Mouse (Mus musculus): ENCODE data around the gene Alg5.

DNA sequence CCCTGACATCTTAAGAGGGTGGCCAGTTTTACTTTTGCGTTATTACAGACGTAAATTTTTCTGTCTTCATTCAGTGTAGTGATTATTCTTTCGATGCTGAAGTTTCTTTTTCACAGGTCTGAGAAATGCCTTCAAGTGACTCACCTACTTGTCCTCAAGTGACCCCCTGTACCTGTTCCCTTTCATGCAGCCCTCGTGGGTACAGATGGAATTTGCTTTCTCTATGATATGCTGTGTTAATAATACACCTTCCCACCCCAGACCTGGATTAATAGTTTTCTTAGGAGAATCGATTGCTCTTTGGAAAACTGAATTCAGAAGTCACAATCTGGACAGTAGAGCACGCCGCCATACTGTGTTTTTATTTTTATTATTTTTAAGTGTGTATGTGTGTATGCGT lies 2.0 kb downstream of the Alg5 start:
- TF ChIP-seq CTCF (IDR thresholded peaks at IDR 0.05; ENCODE audit: insufficient read depth, low read length) (no peak), POLR2A (IDR thresholded peaks at IDR 0.05; ENCODE audit: borderline replicate concordance, extremely low read depth, low read depth, low read length) (no peak)

Measured in lung, adult 2 months (tissue).